Mouse (Mus musculus) midbrain, embryonic 12.5 days (tissue): ENCODE measurements around the gene Ddx20. TPM values are rescaled to one million over a fixed set of nuclear protein-coding genes. Genes with fewer than 3 reads are reported as not detected.

ENCODE experiments used
- ATAC-seq: fragments of 200-750 bp; cut with Nextera tagmentation; 2 replicates; pipeline ENCODE4 v1.8.0; 2017; ENCODE audit warnings: low read depth, moderate TSS enrichment, moderate library complexity; ENCODE audit not compliant: low FRiP score
- H3K27ac ChIP-seq: fragments of 300-500 bp; sonication (generic); replicated peaks from 2 replicates; pipeline ENCODE4 v1.5.1; 2016; ENCODE audit warnings: mild to moderate bottlenecking
- H3K27me3 ChIP-seq: fragments of 300-500 bp; sonication (generic); 2 replicates; pipeline ENCODE4 v1.6.1; 2016; ENCODE audit warnings: mild to moderate bottlenecking
- H3K36me3 ChIP-seq: fragments of 300-500 bp; sonication (generic); 2 replicates; pipeline ENCODE4 v1.6.1; 2016
- H3K4me1 ChIP-seq: fragments of 300-500 bp; sonication (generic); 2 replicates; pipeline ENCODE4 v1.6.1; 2016
- H3K4me2 ChIP-seq: fragments of 300-500 bp; sonication (generic); replicated peaks from 2 replicates; pipeline ENCODE4 v1.6.1; 2016; ENCODE audit warnings: mild to moderate bottlenecking, moderate library complexity
- H3K4me3 ChIP-seq: fragments of 300-500 bp; sonication (generic); 2 replicates; pipeline ENCODE4 v1.5.1; 2016; ENCODE audit warnings: mild to moderate bottlenecking
- H3K9ac ChIP-seq: fragments of 300-500 bp; sonication (generic); replicated peaks from 2 replicates; pipeline ENCODE4 v1.6.1; 2016; ENCODE audit warnings: mild to moderate bottlenecking, moderate library complexity
- H3K9me3 ChIP-seq: fragments of 300-500 bp; sonication (generic); 2 replicates; pipeline ENCODE4 v1.6.1; 2016; ENCODE audit warnings: mild to moderate bottlenecking
- WGBS: fragments of 180-500 bp; shearing (Covaris S2); methylation state at CpG from one replicate; pipeline ENCODE4 v1.1.7; 2016; 5-methylcytosine and 5-hydroxymethylcytosine counted together
- polyA plus RNA-seq: library from polyadenylated mRNA; unstranded; fragments of >200 nt; fragmentation: Nextera tagmentation; extraction: Ambion mirVana; gene quantifications from 2 replicates; pipeline ENCODE4 v1.2.1, GENCODE M21; 2016

Ddx20 gene
- polyA plus RNA-seq, 1 experiment from 2014 or later: 42.4 TPM

- WGBS: 63% methylated on average over 11 of the region's 11 CpGs
- Histone ChIP-seq H3K36me3 (no peaks in the 10 kb centered on the region), H3K4me2 (no peak overlapping the region), H3K4me1 (peaks cover 18% of the 10 kb centered on the region), H3K27ac (no peak overlapping the region), H3K9me3 (no peaks in the 10 kb centered on the region), H3K9ac (no peak overlapping the region), H3K4me3 (no peak overlapping the region), H3K27me3 (no peaks in the 10 kb centered on the region)
- ATAC-seq: peak; percentile 68
These were observed 30.6 kb upstream of the Ddx20 start for GRCm38 (mm10) chr3:105717856-105718555.

- no peaks in the 10 kb centered on the region for H3K9me3 ChIP-seq
- no peak overlapping the region for H3K9ac ChIP-seq
- 63% methylated on average over 18 of the region's 18 CpGs for WGBS
- no peak overlapping the region for H3K27ac ChIP-seq
- H3K4me2 ChIP-seq: no peak overlapping the region
- no peak overlapping the region for H3K4me3 ChIP-seq
- H3K27me3 ChIP-seq: no peaks in the 10 kb centered on the region
- peaks cover 18% of the 10 kb centered on the region for H3K4me1 ChIP-seq
- ATAC-seq: no peak
- H3K36me3 ChIP-seq: no peaks in the 10 kb centered on the region
These were observed 29.1 kb upstream of the Ddx20 start for GRCm38 (mm10) chr3:105716353-105717000.

- no peaks in the 10 kb centered on the region for H3K36me3 ChIP-seq
- 0 out of 2 replicates have a peak, but pooled peaks have one; percentile 3 for ATAC-seq
- no peak overlapping the region for H3K9ac ChIP-seq
- H3K4me1 ChIP-seq: peaks cover 18% of the 10 kb centered on the region
- H3K4me3 ChIP-seq: no peak overlapping the region
- no peaks in the 10 kb centered on the region for H3K27me3 ChIP-seq
- H3K9me3 ChIP-seq: no peaks in the 10 kb centered on the region
- H3K4me2 ChIP-seq: no peak overlapping the region
- H3K27ac ChIP-seq: no peak overlapping the region; the same call in 1 of the 2 replicates
These were observed 27.4 kb upstream of the Ddx20 start for GRCm38 (mm10) chr3:105714820-105715167.

DNA sequence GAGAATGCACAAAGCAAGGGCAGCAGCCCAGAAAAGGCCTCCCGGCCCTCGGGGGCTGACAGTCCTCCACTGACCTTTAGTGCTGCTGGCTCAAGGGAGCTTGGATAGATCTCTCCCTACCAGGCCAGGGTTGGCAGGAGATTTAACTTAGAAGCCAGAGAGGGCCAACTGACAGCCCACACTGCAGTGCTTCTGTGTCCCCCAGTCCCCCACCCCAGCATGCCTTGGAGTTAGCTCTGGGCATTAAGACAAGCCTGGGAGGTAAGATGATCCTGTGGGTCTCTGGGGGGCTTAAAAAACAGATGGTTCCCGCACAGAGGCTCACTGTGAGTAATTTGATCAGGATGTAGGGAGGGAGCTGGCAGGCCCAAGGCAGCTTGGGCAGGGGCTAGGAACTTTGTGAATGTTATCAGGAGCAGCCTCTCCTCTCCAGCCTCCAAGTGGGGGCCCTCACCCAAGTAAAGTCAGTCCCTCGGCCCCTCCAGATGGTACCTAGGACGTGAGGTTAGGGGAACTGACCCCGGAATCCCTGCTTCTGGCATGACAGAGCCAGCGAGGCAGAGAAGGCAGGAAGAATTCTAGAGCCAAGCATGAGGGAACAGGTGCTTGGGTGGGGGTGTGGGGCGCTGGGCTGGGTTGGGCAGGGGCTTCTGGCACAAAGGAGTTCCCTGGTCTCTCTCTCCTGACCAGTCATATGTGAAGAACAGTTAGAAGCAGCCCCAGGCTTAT lies 26.9 kb upstream of the Ddx20 start:
- WGBS: 11% methylated on average over 8 of the region's 8 CpGs
- no peak overlapping the region for H3K4me2 ChIP-seq
- H3K9me3 ChIP-seq: no peaks in the 10 kb centered on the region

GRCm38 (mm10) chr3:105712827-105713226 lies 25.5 kb upstream of the Ddx20 start:
- no peak for ATAC-seq
- no peaks in the 10 kb centered on the region for H3K36me3 ChIP-seq
- no peaks in the 10 kb centered on the region for H3K27me3 ChIP-seq
- no peak overlapping the region for H3K4me2 ChIP-seq
- H3K9ac ChIP-seq: no peak overlapping the region
- peaks cover 13% of the 10 kb centered on the region for H3K4me1 ChIP-seq
- H3K27ac ChIP-seq: no peak overlapping the region
- H3K9me3 ChIP-seq: no peaks in the 10 kb centered on the region
- H3K4me3 ChIP-seq: no peak overlapping the region

More for the DNA sequence above, 26.9 kb upstream of the Ddx20 start:
- H3K4me1 ChIP-seq: peaks cover 18% of the 10 kb centered on the region
- no peak overlapping the region for H3K9ac ChIP-seq
- peak overlapping the region; percentile 60 for H3K27ac ChIP-seq
- no peaks in the 10 kb centered on the region for H3K36me3 ChIP-seq
- H3K4me3 ChIP-seq: no peak overlapping the region
- ATAC-seq: peak; percentile 49
- H3K27me3 ChIP-seq: no peaks in the 10 kb centered on the region

GRCm38 (mm10) chr3:105711741-105712140 lies 24.4 kb upstream of the Ddx20 start:
- no peak overlapping the region for H3K27ac ChIP-seq
- no peak overlapping the region for H3K4me2 ChIP-seq
- ATAC-seq: no peak
- no peaks in the 10 kb centered on the region for H3K36me3 ChIP-seq
- H3K9ac ChIP-seq: no peak overlapping the region
- H3K4me3 ChIP-seq: no peak overlapping the region
- WGBS: 72% methylated on average over 7 of the region's 7 CpGs
- H3K27me3 ChIP-seq: peaks cover 8% of the 10 kb centered on the region
- H3K9me3 ChIP-seq: no peaks in the 10 kb centered on the region
- H3K4me1 ChIP-seq: peaks cover 17% of the 10 kb centered on the region

GRCm38 (mm10) chr3:105710246-105710645 lies 22.9 kb upstream of the Ddx20 start:
- Histone ChIP-seq H3K4me1 (peaks cover 25% of the 10 kb centered on the region), H3K4me3 (no peak overlapping the region), H3K36me3 (no peaks in the 10 kb centered on the region), H3K4me2 (no peak overlapping the region), H3K27ac (no peak overlapping the region), H3K27me3 (peaks cover 23% of the 10 kb centered on the region), H3K9me3 (no peaks in the 10 kb centered on the region), H3K9ac (no peak overlapping the region)
- no peak for ATAC-seq
- WGBS: 86% methylated on average over 6 of the region's 6 CpGs

DNA sequence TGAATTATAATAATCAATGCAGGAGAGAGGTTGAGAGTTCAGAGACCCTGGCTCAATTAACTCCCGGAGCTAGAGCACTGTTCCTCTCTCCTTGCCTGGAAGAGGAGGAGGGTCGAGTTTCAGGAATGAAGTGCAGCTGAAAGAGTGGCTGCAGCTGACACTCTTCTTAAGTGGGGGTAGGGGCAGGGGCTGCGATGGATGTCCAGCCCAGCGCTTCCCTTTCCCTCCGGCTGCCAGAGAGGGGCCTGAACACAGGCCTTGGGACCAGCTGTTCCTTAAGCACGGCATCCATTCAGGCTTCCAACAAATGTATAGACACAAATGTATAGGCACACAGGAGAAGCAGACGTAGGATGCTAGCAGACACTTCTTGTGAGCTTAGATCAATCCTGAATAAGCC lies 20.2 kb upstream of the Ddx20 start:
- Histone ChIP-seq H3K9me3 (no peaks in the 10 kb centered on the region), H3K4me3 (no peak overlapping the region), H3K4me1 (peaks cover 22% of the 10 kb centered on the region), H3K4me2 (no peak overlapping the region), H3K9ac (no peak overlapping the region), H3K36me3 (no peaks in the 10 kb centered on the region), H3K27ac (no peak overlapping the region), H3K27me3 (peaks cover 38% of the 10 kb centered on the region)
- WGBS: 17% methylated on average over 7 of the region's 7 CpGs
- no peak for ATAC-seq

DNA sequence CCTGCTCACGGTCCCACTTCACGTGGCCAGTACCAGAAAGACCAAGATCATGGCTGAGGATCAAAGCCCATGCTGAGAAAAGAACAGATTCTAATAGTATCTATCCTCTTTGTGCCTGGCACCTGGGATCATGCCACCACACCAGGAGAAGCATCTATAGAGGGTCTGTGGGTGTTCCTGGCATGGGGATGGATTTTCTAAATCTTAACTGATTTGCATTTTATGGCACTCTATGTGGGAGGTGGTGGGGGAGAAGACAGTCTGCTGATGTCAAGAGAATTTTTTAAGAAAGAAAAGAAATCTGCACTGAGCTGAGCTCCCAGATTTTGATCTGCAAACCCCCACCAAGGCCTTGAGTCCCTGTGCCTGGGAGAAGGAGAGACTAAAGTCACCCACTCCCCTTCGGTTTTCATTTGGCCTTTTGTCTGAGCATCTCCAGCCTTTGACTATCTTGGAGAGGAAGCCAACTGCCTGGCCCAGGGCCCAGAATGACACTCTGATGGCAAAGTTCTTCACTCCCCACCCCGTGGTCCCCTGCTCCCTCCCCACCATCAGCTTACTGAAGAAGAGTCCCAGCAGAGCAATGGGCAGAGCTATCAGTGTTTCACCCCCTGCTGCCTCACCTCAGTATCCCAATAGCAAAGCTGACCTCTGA lies 19.1 kb upstream of the Ddx20 start:
- Histone ChIP-seq H3K9me3 (no peaks in the 10 kb centered on the region), H3K27ac (no peak overlapping the region), H3K9ac (no peak overlapping the region), H3K4me2 (peak overlapping the region; percentile 86), H3K36me3 (no peaks in the 10 kb centered on the region), H3K4me1 (peaks cover 22% of the 10 kb centered on the region), H3K4me3 (no peak overlapping the region), H3K27me3 (peaks cover 49% of the 10 kb centered on the region)
- ATAC-seq: no peak
- 48% methylated on average over 4 of the region's 4 CpGs for WGBS

DNA sequence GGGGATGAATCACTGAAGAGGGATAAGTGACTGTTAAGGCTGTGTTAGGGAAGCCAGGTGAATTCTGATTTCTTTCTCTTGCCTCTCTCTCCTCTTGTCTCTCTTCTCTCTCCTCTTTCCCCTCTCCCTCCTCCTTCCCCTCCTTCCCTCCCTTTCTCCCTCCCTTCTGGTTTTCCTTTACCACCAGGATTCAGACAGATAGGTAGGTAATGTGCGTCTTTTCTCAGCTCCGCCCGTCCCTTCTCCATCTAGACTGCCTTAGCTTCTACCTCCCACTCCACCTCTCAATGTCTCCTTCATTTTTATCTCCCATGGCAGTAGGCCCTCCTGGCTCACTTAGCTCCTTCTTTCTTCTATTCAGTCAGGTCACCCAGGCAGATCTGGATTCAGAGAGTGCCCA lies 18.2 kb upstream of the Ddx20 start:
- no peak for ATAC-seq
- WGBS: 8% methylated on average over 3 of the region's 3 CpGs
- Histone ChIP-seq H3K4me1 (peaks cover 22% of the 10 kb centered on the region), H3K4me3 (peak overlapping the region; percentile 48), H3K36me3 (no peaks in the 10 kb centered on the region), H3K27ac (no peak overlapping the region), H3K27me3 (peaks cover 56% of the 10 kb centered on the region), H3K9me3 (no peaks in the 10 kb centered on the region), H3K4me2 (peak overlapping the region; percentile 86), H3K9ac (peak overlapping the region; percentile 63)

GRCm38 (mm10) chr3:105705061-105705549 lies 17.7 kb upstream of the Ddx20 start:
- Histone ChIP-seq H3K27ac (no peak overlapping the region), H3K4me2 (peak overlapping the region; percentile 86), H3K4me3 (peak overlapping the region; percentile 48), H3K9ac (peak overlapping the region; percentile 63), H3K9me3 (no peaks in the 10 kb centered on the region), H3K4me1 (peaks cover 22% of the 10 kb centered on the region), H3K36me3 (no peaks in the 10 kb centered on the region), H3K27me3 (peaks cover 56% of the 10 kb centered on the region)
- peak; percentile 62 for ATAC-seq
- under 1% methylated on average over 28 of the region's 28 CpGs for WGBS
